Mouse (Mus musculus): ENCODE results near the gene Ppp2r2c.

DNA sequence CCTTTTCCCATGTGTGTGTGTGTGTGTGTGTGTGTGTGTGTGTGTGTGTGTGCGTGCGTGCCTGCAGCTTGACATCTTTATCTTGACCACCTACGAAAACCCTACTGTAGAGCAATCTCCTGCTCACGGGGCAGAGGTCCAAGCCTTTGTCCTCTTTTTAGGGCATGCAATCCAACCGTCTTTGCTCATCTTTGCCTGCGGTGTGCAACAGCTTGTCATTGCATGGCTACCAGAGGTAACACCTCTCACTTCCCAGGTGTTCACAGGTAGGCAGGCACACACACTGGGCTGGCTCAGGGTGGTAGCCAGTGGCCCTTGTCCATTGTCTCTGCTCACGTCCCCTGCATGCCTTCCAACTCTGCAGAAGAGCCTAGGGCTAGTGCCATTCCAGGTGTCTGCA is 49.7 kb downstream of the Ppp2r2c start:
- TF ChIP-seq CTCF (IDR thresholded peaks at IDR 0.05; ENCODE audit: low read depth, low read length) (no peak), GATA1 (IDR thresholded peaks at IDR 0.05; ENCODE audit: borderline replicate concordance, low read length) (no peak), TAL1 (conservative IDR thresholded peaks at IDR 0.05; ENCODE audit: low read depth, low read length) (no peak), GATA2 (IDR thresholded peaks at IDR 0.05; ENCODE audit: borderline replicate concordance, low read depth, low read length) (no peak)
